In genomic region chr9:67140319-67140887, GRCm38 (mm10) we compare ENCODE assay signal across 10 mouse cellular contexts.
A peak's percentile ranks its signal among the peaks of the same experiment; 100 is the strongest.
DNase-seq lines count a peak whose midpoint lies in the region; ATAC-seq lines count a peak whose summit lies in the region.
"Had no signal": no experiment of that assay in that cellular context is flagged by ENCODE, and none has a peak within 500 bp of the region (broad histone marks: within the 10 kb centered on the region; RNA-seq: fewer than 3 reads in every experiment).

No protein-coding gene starts in this region.

- H3K4me3 ChIP-seq in forebrain, embryonic 14.5 days (ENCODE audit: low read depth, low read length): no peak overlapping the region
- no peak overlapping the region for H3K4me3 ChIP-seq in forebrain, embryonic 13.5 days
- no peak overlapping the region for H3K4me3 ChIP-seq in heart, embryonic 16.5 days (ENCODE audit: low read length)
- H3K4me3 ChIP-seq: embryonic facial prominence, embryonic 15.5 days; limb, embryonic 13.5 days had no signal

- H3K36me3 ChIP-seq in forebrain, embryonic 14.5 days (ENCODE audit: control insufficient read depth, insufficient read depth, low read length): no peaks in the 10 kb centered on the region
- no peaks in the 10 kb centered on the region for H3K36me3 ChIP-seq in forebrain, embryonic 13.5 days (ENCODE audit: poor library complexity, severe bottlenecking)
- no peaks in the 10 kb centered on the region for H3K36me3 ChIP-seq in heart, embryonic 16.5 days (ENCODE audit: control insufficient read depth, insufficient read depth)
- H3K36me3 ChIP-seq: embryonic facial prominence, embryonic 15.5 days; limb, embryonic 13.5 days had no signal

- no peaks in the 10 kb centered on the region for H3K4me1 ChIP-seq in forebrain, embryonic 14.5 days (ENCODE audit: control insufficient read depth, insufficient read depth, low read length)
- H3K4me1 ChIP-seq in forebrain, embryonic 13.5 days: peaks cover 10% of the 10 kb centered on the region; the same call in 1 of the 2 replicates
- peaks cover 19% of the 10 kb centered on the region for H3K4me1 ChIP-seq in heart, embryonic 16.5 days (ENCODE audit: control insufficient read depth, insufficient read depth, low read length)

- no peak for ATAC-seq in forebrain, embryonic 14.5 days
- no peak for ATAC-seq in forebrain, embryonic 13.5 days
- peak; percentile 69 for ATAC-seq in heart, embryonic 16.5 days (replicated peaks; ENCODE audit: extremely low read depth, insufficient read depth, low FRiP score)

- no peak overlapping the region for H3K4me2 ChIP-seq in forebrain, embryonic 14.5 days (ENCODE audit: low read length)
- no peak overlapping the region for H3K4me2 ChIP-seq in forebrain, embryonic 13.5 days
- H3K4me2 ChIP-seq in heart, embryonic 16.5 days (ENCODE audit: low read depth, low read length): peak overlapping the region; percentile 10; the same call in 1 of the 2 replicates
- H3K4me2 ChIP-seq: embryonic facial prominence, embryonic 15.5 days; limb, embryonic 13.5 days had no signal

- H3K27me3 ChIP-seq in forebrain, embryonic 14.5 days (replicated peaks; ENCODE audit: control insufficient read depth, insufficient read depth, low read length): no peaks in the 10 kb centered on the region
- no peaks in the 10 kb centered on the region for H3K27me3 ChIP-seq in forebrain, embryonic 13.5 days
- H3K27me3 ChIP-seq in heart, embryonic 16.5 days (ENCODE audit: control insufficient read depth, insufficient read depth, low read length): no peaks in the 10 kb centered on the region
- H3K27me3 ChIP-seq: embryonic facial prominence, embryonic 15.5 days; limb, embryonic 13.5 days had no signal

- H3K9me3 ChIP-seq in forebrain, embryonic 14.5 days (replicated peaks; ENCODE audit: control insufficient read depth, low read length): no peaks in the 10 kb centered on the region
- no peaks in the 10 kb centered on the region for H3K9me3 ChIP-seq in forebrain, embryonic 13.5 days (replicated peaks)
- H3K9me3 ChIP-seq in heart, embryonic 16.5 days (replicated peaks; ENCODE audit: control insufficient read depth, low read length): no peaks in the 10 kb centered on the region
- H3K9me3 ChIP-seq: embryonic facial prominence, embryonic 15.5 days; limb, embryonic 13.5 days had no signal

- WGBS in forebrain, embryonic 14.5 days: 77% methylated on average over 7 of the region's 7 CpGs
- WGBS in forebrain, embryonic 13.5 days: 83% methylated on average over 7 of the region's 7 CpGs
- WGBS in heart, embryonic 16.5 days: 38% methylated on average over 7 of the region's 7 CpGs

- H3K27ac ChIP-seq in forebrain, embryonic 14.5 days (ENCODE audit: low read depth, low read length): no peak overlapping the region
- H3K27ac ChIP-seq in forebrain, embryonic 13.5 days: no peak overlapping the region
- H3K27ac ChIP-seq in heart, embryonic 16.5 days (ENCODE audit: low read length): peak overlapping the region; percentile 81
- H3K27ac ChIP-seq: embryonic facial prominence, embryonic 15.5 days; limb, embryonic 13.5 days had no signal

- H3K9ac ChIP-seq in forebrain, embryonic 14.5 days (ENCODE audit: low read length): no peak overlapping the region
- H3K9ac ChIP-seq in forebrain, embryonic 13.5 days: no peak overlapping the region
- H3K9ac ChIP-seq in heart, embryonic 16.5 days (ENCODE audit: low read length): peak overlapping the region; percentile 15; the same call in 1 of the 2 replicates
- H3K9ac ChIP-seq: embryonic facial prominence, embryonic 15.5 days; limb, embryonic 13.5 days had no signal

- DNase-seq in forebrain, embryonic 14.5 days (ENCODE audit: low spot score): peak; percentile 49
- peak; percentile 13 for DNase-seq in urinary bladder, postnatal 14 days (ENCODE audit: low spot score)
- DNase-seq in urinary bladder, postnatal 10 days (ENCODE audit: low spot score): no peak
- DNase-seq in telencephalon, adult 2 months (ENCODE audit: low read depth, low spot score): peak; percentile 45
- no peak for DNase-seq in urinary bladder, adult 18-20 months (ENCODE audit: low spot score in 2 of 2)
- no peak for DNase-seq in urinary bladder, adult 2 months (ENCODE audit: low spot score)

Comparison
In these comparisons a context has a peak if more than half of its experiments do, and no peak if none do; other contexts are left out.
1. DNase-seq: peak in forebrain, embryonic 14.5 days (single experiment), urinary bladder, postnatal 14 days (single experiment) and telencephalon, adult 2 months (single experiment); none in urinary bladder, postnatal 10 days (single experiment), urinary bladder, adult 18-20 months (0 of 2) and urinary bladder, adult 2 months (single experiment).